Mouse (Mus musculus): Measurements from ENCODE around the gene Inpp5d. TPM values are rescaled to one million over a fixed set of nuclear protein-coding genes. Genes with fewer than 3 reads are reported as not detected.

Inpp5d gene
- polyA plus RNA-seq, 1 experiment = 202 TPM

DNA sequence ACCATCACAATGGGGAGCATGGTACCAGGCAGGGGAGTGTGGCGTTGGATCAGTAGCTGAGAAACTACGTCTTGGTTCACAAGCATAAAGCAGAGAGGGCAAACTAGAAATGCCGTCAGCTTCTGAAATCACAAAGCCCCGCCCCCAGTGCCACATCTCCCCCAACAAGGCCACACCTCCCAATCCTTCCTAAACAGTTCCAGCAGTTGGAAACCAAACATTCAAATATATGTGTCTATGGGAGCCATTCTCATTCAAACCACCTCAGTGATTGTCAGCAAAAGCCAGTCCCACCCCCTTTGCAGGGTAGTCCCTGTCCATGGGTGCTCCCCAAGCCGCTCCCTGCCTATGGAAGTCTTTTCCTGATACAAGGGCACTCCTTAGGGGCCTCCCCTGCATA is 64.0 kb downstream of the Inpp5d start:
- Histone ChIP-seq H3K4me3 (ENCODE audit: insufficient read depth, low read length) (no peak overlapping the region), H3K27ac (ENCODE audit: insufficient read depth, low read depth, low read length) (no peak overlapping the region), H3K4me1 (ENCODE audit: control insufficient read depth, insufficient read depth, low read length) (no peaks in the 10 kb centered on the region; the same call in 1 of the 2 replicates)
- TF ChIP-seq POLR2A (IDR thresholded peaks at IDR 0.05; ENCODE audit: borderline replicate concordance, low read depth, low read length) (no peak), CTCF (IDR thresholded peaks at IDR 0.05; ENCODE audit: low read depth, low read length) (no peak)

DNA sequence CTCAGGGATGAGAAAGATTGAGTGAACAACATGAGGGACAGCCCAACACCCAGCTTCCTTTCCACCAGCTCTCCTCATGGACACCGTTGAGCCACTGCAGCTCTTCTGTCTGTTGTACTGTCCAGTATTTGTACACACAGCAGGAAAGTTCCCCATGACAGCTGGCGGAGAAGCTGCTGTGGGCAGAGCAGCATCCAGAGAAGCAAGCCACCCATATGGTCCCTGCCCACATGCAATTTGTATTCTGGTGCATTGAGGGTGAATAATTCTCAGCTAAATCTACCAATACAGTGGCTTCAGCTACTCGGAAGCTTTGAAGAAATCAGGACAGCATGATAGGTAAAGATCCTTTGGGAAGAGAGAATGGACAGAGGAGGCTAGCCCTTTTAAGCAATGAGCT is 64.7 kb downstream of the Inpp5d start:
- Histone ChIP-seq H3K27ac (ENCODE audit: insufficient read depth, low read depth, low read length) (no peak overlapping the region), H3K4me1 (ENCODE audit: control insufficient read depth, insufficient read depth, low read length) (no peaks in the 10 kb centered on the region; the same call in 1 of the 2 replicates), H3K4me3 (ENCODE audit: insufficient read depth, low read length) (no peak overlapping the region)
- TF ChIP-seq POLR2A (IDR thresholded peaks at IDR 0.05; ENCODE audit: borderline replicate concordance, low read depth, low read length) (no peak), CTCF (IDR thresholded peaks at IDR 0.05; ENCODE audit: low read depth, low read length) (no peak)

DNA sequence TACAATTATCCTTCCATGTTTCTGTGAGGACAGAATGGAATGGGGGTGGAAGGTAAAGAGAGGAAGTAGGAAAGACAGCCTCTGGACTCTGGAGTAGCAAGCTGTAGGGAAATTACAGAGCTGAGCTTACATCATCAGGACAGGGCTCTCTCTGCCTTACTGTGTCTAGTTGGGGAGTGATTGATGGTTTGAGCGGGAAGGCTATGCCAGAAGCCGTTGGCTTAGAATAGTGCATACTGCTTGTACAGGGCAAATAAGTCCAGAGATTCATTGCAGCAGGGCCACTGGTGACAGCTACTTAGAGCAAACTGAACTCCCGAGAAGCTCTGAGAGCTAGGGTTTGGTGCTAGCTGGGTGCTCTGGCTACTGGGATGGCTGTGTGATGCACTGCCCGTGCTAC is 66.2 kb downstream of the Inpp5d start:
- H3K4me3 ChIP-seq (ENCODE audit: insufficient read depth, low read length) = no peak overlapping the region
- TF ChIP-seq POLR2A (IDR thresholded peaks at IDR 0.05; ENCODE audit: borderline replicate concordance, low read depth, low read length) (no peak), CTCF (IDR thresholded peaks at IDR 0.05; ENCODE audit: low read depth, low read length) (no peak)
- no peaks in the 10 kb centered on the region; the same call in 1 of the 2 replicates for H3K4me1 ChIP-seq (ENCODE audit: control insufficient read depth, insufficient read depth, low read length)
- no peak overlapping the region for H3K27ac ChIP-seq (ENCODE audit: insufficient read depth, low read depth, low read length)

DNA sequence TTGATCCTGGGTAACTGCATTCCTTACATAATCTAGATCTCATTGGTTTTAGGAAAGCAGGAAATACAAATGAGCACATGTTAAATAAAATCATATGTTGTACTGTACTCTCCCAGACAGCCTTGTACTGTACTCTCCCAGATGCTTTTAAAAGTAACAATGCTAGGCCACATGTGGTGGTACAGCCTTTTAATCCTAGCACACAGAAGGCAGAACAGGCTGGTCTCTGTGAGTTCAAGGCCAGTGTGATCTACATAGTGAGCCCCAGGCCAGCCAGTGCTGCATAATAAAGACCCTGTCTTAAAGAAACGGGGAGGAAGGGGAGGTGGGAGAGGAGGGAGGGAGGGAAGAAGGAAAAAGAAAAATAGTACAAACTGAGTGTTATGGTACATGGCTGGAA is 66.9 kb downstream of the Inpp5d start:
- no peak overlapping the region for H3K27ac ChIP-seq (ENCODE audit: insufficient read depth, low read depth, low read length)
- no peaks in the 10 kb centered on the region; the same call in 1 of the 2 replicates for H3K4me1 ChIP-seq (ENCODE audit: control insufficient read depth, insufficient read depth, low read length)
- TF ChIP-seq POLR2A (IDR thresholded peaks at IDR 0.05; ENCODE audit: borderline replicate concordance, low read depth, low read length) (no peak), CTCF (IDR thresholded peaks at IDR 0.05; ENCODE audit: low read depth, low read length) (no peak)
- no peak overlapping the region for H3K4me3 ChIP-seq (ENCODE audit: insufficient read depth, low read length)

DNA sequence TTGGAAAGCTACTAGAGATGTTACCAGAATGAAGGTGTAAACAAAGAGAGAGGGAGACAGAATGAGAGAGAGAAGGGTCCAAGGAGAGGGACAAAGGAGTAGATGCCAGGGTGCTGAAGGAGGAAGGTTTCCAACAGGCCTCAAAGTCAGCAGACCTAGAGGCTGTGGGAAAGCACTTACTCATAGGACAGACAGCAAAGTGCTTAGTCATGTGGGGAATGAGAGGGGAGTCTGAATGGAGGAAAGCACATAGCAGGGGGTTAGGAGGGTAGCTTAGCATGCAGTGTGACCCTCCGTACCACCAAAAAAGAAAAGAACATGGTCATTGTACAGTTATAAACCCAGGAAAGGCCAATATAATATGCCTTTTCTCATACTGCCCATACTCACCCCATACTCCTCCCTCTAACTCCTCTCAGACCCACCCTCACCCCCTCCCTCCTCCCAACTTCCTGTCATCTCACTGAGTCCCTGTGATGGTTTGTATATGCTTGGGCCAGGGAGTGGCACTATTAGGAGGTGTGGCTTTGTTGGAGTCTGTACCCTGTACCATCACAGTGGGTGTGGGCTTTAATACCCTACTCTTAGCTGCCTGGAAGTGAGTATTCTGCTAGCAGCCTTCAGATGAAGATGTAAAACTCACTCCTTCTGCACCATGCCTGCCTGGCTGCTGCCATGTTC is 69.7 kb downstream of the Inpp5d start:
- no peaks in the 10 kb centered on the region; the same call in 1 of the 2 replicates for H3K4me1 ChIP-seq (ENCODE audit: control insufficient read depth, insufficient read depth, low read length)
- H3K27ac ChIP-seq (ENCODE audit: insufficient read depth, low read depth, low read length) = no peak overlapping the region
- no peak overlapping the region for H3K4me3 ChIP-seq (ENCODE audit: insufficient read depth, low read length)
- TF ChIP-seq POLR2A (IDR thresholded peaks at IDR 0.05; ENCODE audit: borderline replicate concordance, low read depth, low read length) (no peak), CTCF (IDR thresholded peaks at IDR 0.05; ENCODE audit: low read depth, low read length) (no peak)

DNA sequence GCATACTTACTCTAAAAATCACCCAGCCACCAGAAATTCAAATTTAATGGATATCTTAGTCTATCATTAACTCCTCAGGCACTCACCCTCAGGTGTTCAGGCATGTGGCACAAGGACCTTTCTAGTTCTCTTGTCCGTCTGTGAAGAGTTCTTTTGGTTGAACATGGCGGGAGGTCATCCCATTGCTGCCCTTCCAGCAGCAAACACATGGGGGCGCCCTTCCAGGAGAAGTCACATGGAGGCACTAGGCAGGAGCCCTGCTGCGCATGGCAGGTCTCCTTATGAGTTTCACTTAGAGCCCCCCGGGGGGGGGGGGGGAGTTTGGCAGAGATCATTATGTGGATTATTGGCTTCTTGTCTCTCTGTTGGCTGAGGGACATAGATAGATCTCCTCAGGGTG is 76.2 kb downstream of the Inpp5d start:
- no peaks in the 10 kb centered on the region for H3K4me1 ChIP-seq (ENCODE audit: control insufficient read depth, insufficient read depth, low read length)
- H3K4me3 ChIP-seq (ENCODE audit: insufficient read depth, low read length) = no peak overlapping the region
- TF ChIP-seq POLR2A (IDR thresholded peaks at IDR 0.05; ENCODE audit: borderline replicate concordance, low read depth, low read length) (no peak), CTCF (IDR thresholded peaks at IDR 0.05; ENCODE audit: low read depth, low read length) (peak; percentile 54)
- no peak overlapping the region for H3K27ac ChIP-seq (ENCODE audit: insufficient read depth, low read depth, low read length)

DNA sequence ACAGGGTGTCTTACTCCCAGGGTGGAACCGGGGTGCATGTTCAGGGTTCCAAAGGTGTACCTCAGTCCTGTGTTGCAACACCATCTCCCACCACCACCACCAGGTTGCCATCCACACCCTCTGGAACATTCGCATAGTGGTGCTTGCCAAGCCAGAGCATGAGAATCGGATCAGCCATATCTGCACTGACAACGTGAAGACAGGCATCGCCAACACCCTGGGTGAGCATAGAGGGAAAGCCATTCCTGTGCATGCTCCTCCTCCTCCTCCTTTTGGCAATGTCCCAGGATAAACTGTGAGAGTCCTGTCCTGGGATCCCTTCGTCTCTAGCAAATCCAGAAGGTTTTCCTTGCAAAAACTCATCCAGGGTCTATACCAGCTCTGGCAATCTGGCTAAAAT is 77.9 kb downstream of the Inpp5d start:
- TF ChIP-seq CTCF (IDR thresholded peaks at IDR 0.05; ENCODE audit: low read depth, low read length) = no peak
- no peak for TF ChIP-seq POLR2A (IDR thresholded peaks at IDR 0.05; ENCODE audit: borderline replicate concordance, low read depth, low read length)
- Histone ChIP-seq H3K4me3 (ENCODE audit: insufficient read depth, low read length) (no peak overlapping the region), H3K4me1 (ENCODE audit: control insufficient read depth, insufficient read depth, low read length) (no peaks in the 10 kb centered on the region), H3K27ac (ENCODE audit: insufficient read depth, low read depth, low read length) (no peak overlapping the region)

DNA sequence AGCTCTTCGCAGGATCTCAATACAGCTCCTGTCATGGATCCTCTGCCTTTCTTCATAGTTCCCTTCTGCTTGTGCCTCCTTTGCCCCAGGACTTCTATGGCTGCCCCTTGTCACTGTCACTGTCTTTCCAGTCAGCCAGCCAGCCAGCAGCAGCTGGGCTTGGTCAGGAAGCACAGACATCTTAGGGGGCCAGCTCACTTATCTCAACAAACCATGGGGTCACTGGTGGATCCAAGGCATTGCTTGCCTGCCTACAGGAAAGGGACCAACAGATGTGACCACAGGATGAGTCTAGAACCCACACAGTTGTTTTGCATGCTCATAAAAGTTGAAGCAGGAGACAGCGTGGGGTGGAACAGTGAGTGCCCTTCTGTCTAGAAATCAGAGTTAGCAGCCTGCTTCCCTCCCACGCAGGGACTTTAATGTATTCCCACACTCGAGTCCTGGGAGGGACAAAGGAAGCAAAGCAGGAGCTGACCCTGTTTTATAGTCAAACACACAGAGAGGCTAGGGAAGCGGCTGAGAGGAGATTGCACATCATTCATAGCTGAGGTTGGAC is 79.9 kb downstream of the Inpp5d start:
- H3K4me3 ChIP-seq (ENCODE audit: insufficient read depth, low read length) = no peak overlapping the region
- no peak overlapping the region for H3K27ac ChIP-seq (ENCODE audit: insufficient read depth, low read depth, low read length)
- TF ChIP-seq POLR2A (IDR thresholded peaks at IDR 0.05; ENCODE audit: borderline replicate concordance, low read depth, low read length) (no peak), CTCF (IDR thresholded peaks at IDR 0.05; ENCODE audit: low read depth, low read length) (no peak)
- no peaks in the 10 kb centered on the region for H3K4me1 ChIP-seq (ENCODE audit: control insufficient read depth, insufficient read depth, low read length)

DNA sequence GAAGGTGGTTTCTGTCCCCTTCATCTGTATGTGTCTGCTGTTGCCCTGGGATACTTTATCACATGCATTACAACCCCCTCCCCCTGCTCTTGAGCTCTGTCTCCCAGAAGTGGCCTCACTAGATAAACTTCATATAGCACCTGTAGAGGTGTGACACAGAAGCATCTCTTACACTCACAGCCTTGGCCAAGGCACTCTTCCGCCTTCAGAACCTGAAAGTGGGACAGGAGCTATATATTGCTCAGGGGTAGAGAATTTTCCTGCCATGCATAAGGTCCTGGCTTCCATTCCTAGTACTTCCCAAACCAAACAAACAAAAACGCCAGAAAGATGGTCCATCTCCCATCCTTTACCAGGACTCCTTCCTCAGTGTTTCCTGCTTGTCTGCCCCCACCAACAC is 84.1 kb downstream of the Inpp5d start:
- Histone ChIP-seq H3K27ac (ENCODE audit: insufficient read depth, low read depth, low read length) (no peak overlapping the region), H3K4me1 (ENCODE audit: control insufficient read depth, insufficient read depth, low read length) (no peaks in the 10 kb centered on the region), H3K4me3 (ENCODE audit: insufficient read depth, low read length) (no peak overlapping the region)
- TF ChIP-seq POLR2A (IDR thresholded peaks at IDR 0.05; ENCODE audit: borderline replicate concordance, low read depth, low read length) = no peak
- TF ChIP-seq CTCF (IDR thresholded peaks at IDR 0.05; ENCODE audit: low read depth, low read length) = no peak

DNA sequence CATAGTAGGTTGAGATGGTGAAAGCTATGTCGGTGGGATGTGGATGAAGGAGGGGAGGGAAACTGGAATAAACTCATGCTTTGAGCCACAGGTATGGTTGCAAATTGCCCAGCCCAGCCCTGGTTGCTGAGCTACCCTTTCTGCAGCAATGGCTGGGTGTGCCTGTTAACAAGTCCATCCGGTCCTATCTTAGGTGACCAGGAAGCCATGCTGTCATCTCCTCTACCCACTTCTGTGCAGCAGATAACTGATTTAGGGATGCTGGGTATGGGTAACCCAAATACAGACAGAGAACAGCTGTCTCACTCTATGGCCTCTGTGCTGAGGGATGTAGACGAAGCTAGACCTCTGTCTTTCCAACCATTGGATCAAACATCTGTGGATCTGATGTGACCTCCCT is 86.2 kb downstream of the Inpp5d start:
- TF ChIP-seq CTCF (IDR thresholded peaks at IDR 0.05; ENCODE audit: low read depth, low read length) (no peak), POLR2A (IDR thresholded peaks at IDR 0.05; ENCODE audit: borderline replicate concordance, low read depth, low read length) (no peak)
- Histone ChIP-seq H3K4me3 (ENCODE audit: insufficient read depth, low read length) (no peak overlapping the region), H3K4me1 (ENCODE audit: control insufficient read depth, insufficient read depth, low read length) (no peaks in the 10 kb centered on the region), H3K27ac (ENCODE audit: insufficient read depth, low read depth, low read length) (no peak overlapping the region)
